Mouse (Mus musculus) layer of hippocampus, adult 2 months (tissue): Measurements from ENCODE around the gene Lhx1. TPM values are rescaled to one million over a fixed set of nuclear protein-coding genes. Genes with fewer than 3 reads are reported as not detected.

Experiments
- DNase-seq, 2 experiments: peaks; one replicate each; pipeline ENCODE4 v3.0.0; 2022; ENCODE audit warnings: low spot score in 2 of 2
- H3K27ac ChIP-seq: fragments of 200-600 bp; 2 replicates; pipeline ENCODE4 v1.8.1; 2022
- H3K4me3 ChIP-seq: fragments of 200-600 bp; 2 replicates; pipeline ENCODE4 v1.8.1; 2022; ENCODE audit warnings: mild to moderate bottlenecking
- CTCF ChIP-seq: fragments of 200-600 bp; conservative IDR thresholded peaks from 2 replicates; pipeline ENCODE4 v1.8.1; 2022; ENCODE audit warnings: antibody characterized with exemption, mild to moderate bottlenecking, moderate library complexity
- total RNA-seq, 2 experiments: library from RNA; stranded (reverse); gene quantifications; 2 replicates each; pipeline ENCODE4 v1.2.3; 2021

Lhx1 gene
- total RNA-seq, 2 experiments from 2014 or later, result 0.20 to 0.33 TPM

- TF ChIP-seq CTCF, result peak; percentile 69
- no peak for DNase-seq
- Histone ChIP-seq H3K4me3 (no peak overlapping the region), H3K27ac (no peak overlapping the region)
These were observed 27.4 kb downstream of the Lhx1 start for GRCm38 (mm10) chr11:84497944-84498343.

GRCm38 (mm10) chr11:84496901-84497300, 28.4 kb downstream of the Lhx1 start:
- H3K27ac ChIP-seq, result no peak overlapping the region
- no peak for TF ChIP-seq CTCF
- DNase-seq, result no peak
- no peak overlapping the region for H3K4me3 ChIP-seq

- TF ChIP-seq CTCF, result no peak
- no peak for DNase-seq
- no peak overlapping the region for H3K27ac ChIP-seq
- H3K4me3 ChIP-seq, result no peak overlapping the region
These were observed 29.6 kb downstream of the Lhx1 start for GRCm38 (mm10) chr11:84495774-84496173.

- H3K27ac ChIP-seq, result no peak overlapping the region
These were observed 43.7 kb downstream of the Lhx1 start for GRCm38 (mm10) chr11:84481661-84482060.

GRCm38 (mm10) chr11:84480451-84480850, 44.9 kb downstream of the Lhx1 start:
- no peak for DNase-seq
- Histone ChIP-seq H3K27ac (no peak overlapping the region), H3K4me3 (no peak overlapping the region)
- no peak for TF ChIP-seq CTCF

More at GRCm38 (mm10) chr11:84481661-84482060, 43.7 kb downstream of the Lhx1 start:
- DNase-seq, result no peak
- no peak overlapping the region for H3K4me3 ChIP-seq
- TF ChIP-seq CTCF, result no peak

- no peak overlapping the region for H3K27ac ChIP-seq
- no peak overlapping the region for H3K4me3 ChIP-seq
- DNase-seq, result no peak
- no peak for TF ChIP-seq CTCF
These were observed 48.7 kb downstream of the Lhx1 start for GRCm38 (mm10) chr11:84476641-84477040.

- Histone ChIP-seq H3K4me3 (no peak overlapping the region), H3K27ac (no peak overlapping the region)
- no peak for DNase-seq
- no peak for TF ChIP-seq CTCF
These were observed 49.3 kb downstream of the Lhx1 start for GRCm38 (mm10) chr11:84475991-84476390.

GRCm38 (mm10) chr11:84473093-84473667, 52.2 kb downstream of the Lhx1 start:
- no peak overlapping the region for H3K27ac ChIP-seq
- DNase-seq, result no peak
- TF ChIP-seq CTCF, result no peak
- H3K4me3 ChIP-seq, result no peak overlapping the region

Other genes starting within 250 kb of the Lhx1 start
- gene Aatf, start 12.0 kb downstream of the Lhx1 start, total RNA-seq, result 10 to 100 TPM; 20.8 to 21.3 TPM